Mouse (Mus musculus): ENCODE measurements at regions not wholly inside any gene's neighbourhood (a gene's known extent, or its start where the extent isn't known, plus 50 kb on each side); places are given as distances from the start of the nearest gene placed in this dataset.

DNA sequence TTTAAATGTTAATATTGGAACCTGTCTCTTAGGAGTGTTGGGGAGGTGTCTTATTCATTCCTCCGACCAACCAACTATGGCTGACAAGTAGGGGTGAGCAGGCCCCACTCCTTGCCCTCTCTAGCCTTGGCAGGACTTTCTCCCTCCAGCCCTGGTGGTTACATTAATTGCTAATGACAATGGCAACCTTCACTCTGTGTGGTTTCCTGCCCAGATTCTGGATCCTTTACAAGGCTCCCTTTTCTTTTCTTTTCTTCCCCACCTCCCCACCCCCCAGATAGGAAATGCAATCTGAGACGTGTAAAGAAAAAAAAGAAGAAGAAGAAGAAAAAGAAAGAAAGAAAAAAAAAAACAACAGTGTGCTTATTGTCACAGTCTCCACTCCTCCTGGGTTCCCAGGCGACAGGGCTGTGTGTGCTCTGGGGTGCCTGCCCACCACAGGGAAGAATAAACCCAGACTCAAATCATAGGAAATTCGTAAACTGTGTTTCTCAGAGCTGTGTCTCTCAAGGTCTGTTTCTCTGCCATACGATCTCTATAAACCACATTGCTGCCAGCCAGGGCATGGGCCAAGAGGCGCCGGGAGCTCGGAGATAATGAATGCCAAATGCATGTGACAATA, 637.6 kb downstream of the Insc start:
- DNase-seq: no peak

DNA sequence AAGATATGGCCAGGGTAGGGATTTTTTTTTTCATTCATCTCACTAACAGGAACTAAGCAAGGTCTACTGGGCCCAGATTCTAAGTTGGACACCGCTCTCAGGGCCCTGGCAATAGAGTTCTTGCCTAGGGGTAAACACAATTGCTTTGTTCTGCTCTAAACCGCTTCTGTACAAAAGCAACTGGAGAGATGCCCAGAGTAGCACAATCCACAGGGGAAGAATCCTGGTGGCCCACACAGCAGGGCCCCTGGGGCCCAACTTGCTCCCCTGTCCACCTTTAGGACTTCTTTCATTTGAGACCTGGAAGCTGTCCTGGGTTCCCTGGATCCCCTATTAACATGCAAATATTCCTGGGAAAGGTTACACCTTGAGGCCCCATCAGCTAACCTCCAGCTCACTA, 639.4 kb downstream of the Insc start:
- no peak for DNase-seq

DNA sequence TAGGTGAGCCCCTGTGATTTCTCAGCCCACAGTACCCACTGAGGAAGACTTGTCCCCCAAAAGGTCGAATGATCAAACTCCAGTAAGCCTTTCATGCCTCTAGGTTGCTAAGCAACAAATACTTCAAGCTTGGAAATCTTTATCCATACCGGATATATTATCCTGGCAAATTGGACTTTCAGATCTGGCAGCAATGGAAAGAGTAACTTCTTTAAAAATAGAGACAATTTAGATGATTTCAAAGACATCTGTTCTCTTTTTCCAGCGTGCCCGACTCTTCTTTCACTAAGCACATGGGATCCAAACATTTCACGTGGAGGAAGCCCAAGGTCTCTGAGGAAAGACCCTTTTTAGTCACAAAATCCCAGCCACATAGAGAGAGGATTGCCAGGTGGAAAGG, 645.4 kb downstream of the Insc start:
- DNase-seq: no peak

DNA sequence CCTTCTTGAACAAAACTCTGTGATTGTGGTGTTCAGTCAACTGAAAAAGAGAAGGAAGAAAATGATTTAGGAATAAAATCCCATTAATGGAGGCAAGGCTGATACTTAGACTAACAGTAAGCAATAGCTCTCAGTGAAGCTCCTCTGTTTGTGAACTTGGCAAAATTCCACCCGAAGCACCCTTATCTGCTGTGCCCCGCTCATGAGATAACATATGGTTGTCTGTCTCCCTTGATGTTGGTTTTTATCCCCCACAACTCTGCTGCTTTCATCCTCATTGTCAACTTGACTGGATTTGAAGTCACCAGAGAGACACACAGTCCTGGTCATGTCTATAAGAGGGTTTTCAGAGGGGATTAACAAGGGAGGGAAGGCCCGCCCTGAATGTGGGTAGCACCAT, 646.1 kb downstream of the Sox6 start:
- DNase-seq: no peak

DNA sequence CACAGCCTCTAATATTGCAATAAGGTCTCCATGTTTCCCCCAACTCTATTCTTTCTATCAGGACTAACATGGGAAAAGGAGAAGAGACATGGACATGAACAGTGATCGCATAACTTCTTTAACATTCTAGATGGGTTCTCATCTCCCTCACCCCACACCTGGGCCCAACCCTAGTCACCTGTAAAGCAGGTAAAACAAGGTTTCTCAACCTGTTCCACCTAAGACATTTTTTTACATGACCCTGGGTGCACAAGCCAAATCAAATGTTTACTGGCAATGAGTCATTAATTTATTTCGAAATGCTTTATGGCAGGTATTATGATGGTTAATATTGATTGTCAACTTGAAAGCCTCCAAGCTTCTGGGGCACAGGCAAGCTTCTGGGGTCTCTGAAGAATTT, 640.4 kb downstream of the Sox6 start:
- DNase-seq: no peak

DNA sequence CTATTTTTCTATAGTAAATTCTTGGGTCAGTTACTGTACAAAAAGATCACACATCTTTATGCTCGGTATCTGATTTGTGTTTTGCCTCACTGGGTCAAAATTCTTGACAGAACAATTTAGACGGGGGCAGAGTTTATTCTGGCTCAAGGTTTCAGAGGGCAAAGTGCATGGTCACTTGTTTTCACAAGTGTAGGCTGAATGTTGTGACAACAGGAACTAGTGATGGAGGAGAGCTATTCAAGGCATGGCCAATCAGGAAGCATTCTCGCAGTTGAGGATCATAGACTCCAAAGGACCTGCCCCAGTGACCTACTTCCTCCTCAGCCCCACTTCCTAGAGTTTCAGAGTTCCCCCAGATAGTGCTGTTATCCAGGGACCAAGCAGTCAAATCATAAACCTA, 639.1 kb downstream of the Sox6 start:
- no peak for DNase-seq

DNA sequence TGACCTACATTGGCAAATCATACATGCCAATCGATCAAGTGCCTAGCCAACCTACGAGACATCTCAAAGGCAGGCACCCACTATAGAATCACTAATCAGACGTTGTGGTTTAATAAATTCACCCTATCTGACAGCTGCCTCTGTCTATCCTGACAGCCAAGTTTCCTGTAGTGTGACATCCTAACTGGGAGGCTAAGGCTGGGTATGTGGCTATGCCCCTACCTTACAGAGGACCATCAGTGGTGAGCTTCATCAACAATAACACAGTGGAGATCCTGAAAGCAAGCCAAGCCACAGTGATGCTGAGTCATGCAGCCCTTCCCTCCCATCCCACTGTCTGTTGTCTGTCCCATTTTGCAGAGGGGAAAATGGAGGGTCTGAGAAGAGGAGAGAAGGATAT, 630.7 kb downstream of the Sox6 start:
- no peak for DNase-seq

DNA sequence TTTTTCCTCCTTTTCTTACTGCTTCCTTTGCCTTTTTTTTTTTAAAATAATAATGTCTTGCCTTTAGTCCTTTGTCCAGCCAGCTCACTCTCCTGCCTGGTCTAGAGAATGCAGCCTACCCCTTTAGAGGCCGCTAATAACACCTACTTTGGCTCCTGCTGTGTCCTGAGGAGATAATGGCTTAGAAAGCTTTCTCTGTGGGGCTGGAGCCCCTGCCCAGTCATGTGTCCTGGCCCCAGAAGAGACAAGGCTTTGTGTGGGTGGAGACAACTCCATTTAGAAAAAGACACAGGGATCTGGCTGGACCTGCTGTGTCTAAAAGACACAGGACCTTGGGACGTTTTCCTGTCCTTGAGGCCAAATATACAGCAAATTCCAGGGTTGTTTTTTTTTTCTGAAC, 629.7 kb downstream of the Sox6 start:
- DNase-seq: no peak

DNA sequence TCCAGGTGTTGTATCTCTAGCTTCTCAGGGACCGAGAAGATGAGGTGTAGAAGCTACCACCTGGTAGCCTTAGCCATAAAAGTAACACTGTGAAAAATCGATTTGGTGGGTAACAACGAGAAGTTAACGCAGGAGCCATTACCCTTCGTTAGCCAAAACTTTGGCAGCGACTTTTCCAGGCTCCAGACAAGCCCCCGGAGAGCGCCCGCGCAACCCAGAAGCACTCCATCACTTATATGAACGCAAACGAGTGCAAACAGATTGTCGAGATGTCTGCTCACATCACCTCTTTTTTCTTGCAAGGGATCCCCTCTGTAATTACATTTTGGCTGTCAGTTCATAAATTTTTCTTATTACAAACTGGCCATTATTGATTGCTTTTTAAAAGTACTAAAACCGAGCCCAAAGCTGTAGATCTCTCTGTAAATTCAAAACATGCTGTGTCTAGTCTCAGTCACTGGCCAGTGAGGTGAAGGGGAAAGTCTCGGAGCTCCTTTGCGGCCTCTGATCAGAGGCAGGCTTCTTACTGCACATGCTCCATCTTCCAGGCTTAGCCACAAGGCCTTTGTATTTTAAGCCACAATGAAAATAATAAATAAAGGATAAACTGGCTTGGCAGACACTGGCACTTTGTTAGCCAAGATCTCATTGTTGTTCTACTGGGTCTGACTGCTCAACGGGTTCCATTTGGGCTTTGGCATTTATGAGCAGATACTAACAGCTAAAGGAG, 627.9 kb downstream of the Sox6 start:
- DNase-seq: no peak

DNA sequence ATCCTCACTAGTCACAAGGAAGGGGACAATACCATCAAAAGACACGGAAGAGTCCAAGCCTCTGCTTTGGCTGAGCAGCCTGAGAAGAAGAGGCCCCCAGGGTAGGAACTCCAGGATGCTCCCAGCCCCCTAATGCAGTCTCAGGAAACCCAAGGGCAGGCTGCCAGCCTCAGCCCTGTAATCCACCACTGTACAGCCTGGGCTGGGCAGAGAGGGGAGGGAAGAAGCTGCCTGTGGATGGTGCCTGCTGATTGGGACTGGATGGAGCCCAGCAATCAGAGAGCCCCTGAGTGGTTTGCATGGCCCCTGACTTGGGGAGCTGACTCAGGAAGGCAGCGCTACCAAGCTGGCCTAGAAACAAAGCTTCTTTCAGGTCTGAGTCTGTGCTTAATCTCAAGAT, 627.1 kb downstream of the Sox6 start:
- DNase-seq: peak; percentile 24

DNA sequence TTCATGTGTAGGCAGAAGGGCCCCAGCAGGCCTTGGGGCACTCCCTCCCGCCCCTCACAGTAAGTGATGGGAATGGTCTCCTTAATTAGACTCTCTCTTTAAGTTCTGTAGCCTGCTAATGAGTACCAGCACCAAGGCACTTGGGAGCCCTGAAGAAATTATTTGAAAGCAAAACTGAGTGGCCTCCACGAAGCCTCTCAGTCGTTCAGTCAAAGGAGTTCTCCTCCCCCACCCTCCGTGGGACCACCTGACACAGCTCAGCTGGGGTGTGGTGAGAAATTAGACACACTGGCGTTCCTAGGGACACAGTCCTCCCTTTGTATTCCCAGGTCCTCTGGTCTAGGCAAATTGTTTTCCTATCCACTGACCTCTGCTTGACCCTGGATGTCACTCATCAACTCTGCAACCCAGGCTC, 623.4 kb downstream of the Sox6 start:
- no peak for DNase-seq

Small RNA genes in the stretch of these regions (microRNA-seq; reads per million reads assigned to microRNA genes)
- gene Gm27684: 0 reads per million in 2 experiments

Data from gastrocnemius, postnatal 10 days (tissue).